Mouse (Mus musculus) skeletal muscle tissue, postnatal 0 days (tissue): ENCODE results near the gene Ugt2a2. TPM values are rescaled to one million over a fixed set of nuclear protein-coding genes. Genes with fewer than 3 reads are reported as not detected.

Experiments used
- polyA plus RNA-seq: library from polyadenylated mRNA; unstranded; fragments of >200 nt; fragmentation: Nextera tagmentation; extraction: Ambion mirVana; gene quantifications from 2 replicates; pipeline ENCODE4 v1.2.1, GENCODE M21; 2015

Gene Ugt2a2
- not detected in 2 replicates for polyA plus RNA-seq

GRCm38 (mm10) chr5:87482160-87482559 is at the start of gene Ugt2a2:
TSS of gene Ugt2a2 (minus strand) at chr5:87482260.

GRCm38 (mm10) chr5:87490771-87491170 is 8.7 kb upstream of the Ugt2a2 start, which contains the start of gene Ugt2a1:
TSS of gene Ugt2a1 (minus strand) at chr5:87490871.

GRCm38 (mm10) chr5:87486706-87487105 is 4.6 kb upstream of the Ugt2a2 start, which contains the start of gene Gm43638:
TSS of gene Gm43638 (minus strand) at chr5:87486806.

GRCm38 (mm10) chr5:87424041-87424440 is 58.0 kb downstream of the Ugt2a2 start, which contains the start of gene Ugt2b38:
TSS of gene Ugt2b38 (minus strand) at chr5:87424203.

Other genes starting within 250 kb of the Ugt2a2 start
- not detected in 2 replicates for gene Ugt2b37, start 227.5 kb downstream of the Ugt2a2 start, polyA plus RNA-seq
- gene Ugt2a3, start 145.1 kb downstream of the Ugt2a2 start, polyA plus RNA-seq: not detected in 2 replicates
- not detected in 2 replicates for gene Ugt2b38, start 58.1 kb downstream of the Ugt2a2 start, polyA plus RNA-seq
- not detected in 2 replicates for gene Gm43638, start 4.5 kb upstream of the Ugt2a2 start, polyA plus RNA-seq
- gene Ugt2a1, start 8.6 kb upstream of the Ugt2a2 start, polyA plus RNA-seq: not detected in 2 replicates
- gene Sult1b1, start 55.9 kb upstream of the Ugt2a2 start, polyA plus RNA-seq: not detected in 2 replicates
- not detected in 2 replicates for gene Sult1d1, start 86.8 kb upstream of the Ugt2a2 start, polyA plus RNA-seq
- gene Sult1e1, start 109.3 kb upstream of the Ugt2a2 start, polyA plus RNA-seq: 0.10 TPM in 1 of 2 replicates, not detected in the other
- gene Csn1s1, start 183.9 kb upstream of the Ugt2a2 start, polyA plus RNA-seq: not detected in 2 replicates
- not detected in 2 replicates for gene Csn2, start 217.4 kb upstream of the Ugt2a2 start, polyA plus RNA-seq